Mouse (Mus musculus): ENCODE data around the gene Soga1. TPM values are rescaled to one million over a fixed set of nuclear protein-coding genes. Genes with fewer than 3 reads are reported as not detected.

Gene Soga1
- polyA plus RNA-seq, 2 experiments, result 1.6 to 1.8 TPM

GRCm38 (mm10) chr2:157059166-157059565 is 19.9 kb downstream of the Soga1 start:
- WGBS (ENCODE audit: insufficient replicate concordance), result 68% methylated on average over 8 of the region's 8 CpGs
- DNase-seq (ENCODE audit: low read depth in 3 of 3, low spot score in 3 of 3), result no peak
- H3K9ac ChIP-seq (replicated peaks), result no peak overlapping the region
- no peak overlapping the region for H3K4me3 ChIP-seq (ENCODE audit: insufficient read depth in 1 of 2, low read depth in 2 of 2, low read length in 2 of 2)
- no peak overlapping the region for H3K27ac ChIP-seq
- no peaks in the 10 kb centered on the region for H3K27me3 ChIP-seq (ENCODE audit: control insufficient read depth, insufficient read depth, low read length)
- no peak for ATAC-seq (ENCODE audit: insufficient read depth)
- H3K4me1 ChIP-seq (replicated peaks; ENCODE audit: control insufficient read depth in 2 of 2, insufficient read depth in 2 of 2, low read length in 1 of 2), result no peaks in the 10 kb centered on the region
- no peaks in the 10 kb centered on the region for H3K9me3 ChIP-seq (ENCODE audit: control insufficient read depth, low read length)
- no peak overlapping the region for H3K4me2 ChIP-seq (ENCODE audit: low read depth)
- TF ChIP-seq EP300 (IDR thresholded peaks at IDR 0.05; ENCODE audit: low read depth) (no peak), CTCF (IDR thresholded peaks at IDR 0.05; ENCODE audit: low read depth) (no peak)
- H3K36me3 ChIP-seq (replicated peaks; ENCODE audit: control insufficient read depth, insufficient read depth, low read depth), result no peaks in the 10 kb centered on the region

- Histone ChIP-seq H3K27me3 (ENCODE audit: control insufficient read depth, insufficient read depth, low read length) (no peaks in the 10 kb centered on the region), H3K27ac (no peak overlapping the region), H3K9me3 (ENCODE audit: control insufficient read depth, low read length) (no peaks in the 10 kb centered on the region), H3K36me3 (replicated peaks; ENCODE audit: control insufficient read depth, insufficient read depth, low read depth) (no peaks in the 10 kb centered on the region), H3K4me3 (ENCODE audit: insufficient read depth in 1 of 2, low read depth in 2 of 2, low read length in 2 of 2) (no peak overlapping the region), H3K4me2 (ENCODE audit: low read depth) (peak overlapping the region; percentile 24; the same call in 1 of the 2 replicates), H3K4me1 (replicated peaks; ENCODE audit: control insufficient read depth in 2 of 2, insufficient read depth in 2 of 2, low read length in 1 of 2) (no peaks in the 10 kb centered on the region), H3K9ac (replicated peaks) (no peak overlapping the region)
- 49% methylated on average over 18 of the region's 18 CpGs for WGBS (ENCODE audit: insufficient replicate concordance)
- ATAC-seq (ENCODE audit: insufficient read depth) (no peak), DNase-seq (ENCODE audit: low read depth in 3 of 3, low spot score in 3 of 3) (no peak)
- no peak for TF ChIP-seq CTCF (IDR thresholded peaks at IDR 0.05; ENCODE audit: low read depth)
- TF ChIP-seq EP300 (IDR thresholded peaks at IDR 0.05; ENCODE audit: low read depth), result no peak
These were observed 20.6 kb downstream of the Soga1 start for GRCm38 (mm10) chr2:157058342-157058998.

- H3K27me3 ChIP-seq (ENCODE audit: control insufficient read depth, insufficient read depth, low read length), result no peaks in the 10 kb centered on the region
- no peak overlapping the region for H3K27ac ChIP-seq
- TF ChIP-seq CTCF (IDR thresholded peaks at IDR 0.05; ENCODE audit: low read depth) (no peak), EP300 (IDR thresholded peaks at IDR 0.05; ENCODE audit: low read depth) (no peak)
- H3K9ac ChIP-seq (replicated peaks), result no peak overlapping the region
- no peaks in the 10 kb centered on the region for H3K4me1 ChIP-seq (replicated peaks; ENCODE audit: control insufficient read depth in 2 of 2, insufficient read depth in 2 of 2, low read length in 1 of 2)
- 71% methylated on average over 4 of the region's 4 CpGs for WGBS (ENCODE audit: insufficient replicate concordance)
- ATAC-seq (ENCODE audit: insufficient read depth) (no peak), DNase-seq (ENCODE audit: low read depth in 3 of 3, low spot score in 3 of 3) (no peak)
- no peaks in the 10 kb centered on the region for H3K36me3 ChIP-seq (replicated peaks; ENCODE audit: control insufficient read depth, insufficient read depth, low read depth)
- no peak overlapping the region for H3K4me2 ChIP-seq (ENCODE audit: low read depth)
- H3K4me3 ChIP-seq (ENCODE audit: insufficient read depth in 1 of 2, low read depth in 2 of 2, low read length in 2 of 2), result no peak overlapping the region
- H3K9me3 ChIP-seq (ENCODE audit: control insufficient read depth, low read length), result no peaks in the 10 kb centered on the region
These were observed 21.3 kb downstream of the Soga1 start for GRCm38 (mm10) chr2:157057758-157058157.

- Histone ChIP-seq H3K4me2 (ENCODE audit: low read depth) (no peak overlapping the region), H3K27me3 (ENCODE audit: control insufficient read depth, insufficient read depth, low read length) (no peaks in the 10 kb centered on the region), H3K36me3 (replicated peaks; ENCODE audit: control insufficient read depth, insufficient read depth, low read depth) (no peaks in the 10 kb centered on the region), H3K4me1 (replicated peaks; ENCODE audit: control insufficient read depth in 2 of 2, insufficient read depth in 2 of 2, low read length in 1 of 2) (no peaks in the 10 kb centered on the region), H3K9ac (replicated peaks) (no peak overlapping the region), H3K27ac (no peak overlapping the region), H3K4me3 (ENCODE audit: insufficient read depth in 1 of 2, low read depth in 2 of 2, low read length in 2 of 2) (no peak overlapping the region), H3K9me3 (ENCODE audit: control insufficient read depth, low read length) (no peaks in the 10 kb centered on the region)
- ATAC-seq (ENCODE audit: insufficient read depth) (no peak), DNase-seq (ENCODE audit: low read depth in 3 of 3, low spot score in 3 of 3) (no peak)
- 57% methylated on average over 3 of the region's 3 CpGs for WGBS (ENCODE audit: insufficient replicate concordance)
- TF ChIP-seq CTCF (IDR thresholded peaks at IDR 0.05; ENCODE audit: low read depth) (no peak), EP300 (IDR thresholded peaks at IDR 0.05; ENCODE audit: low read depth) (no peak)
These were observed 21.9 kb downstream of the Soga1 start for GRCm38 (mm10) chr2:157057186-157057585.

- no peak for DNase-seq (ENCODE audit: low read depth in 3 of 3, low spot score in 3 of 3)
- TF ChIP-seq EP300 (IDR thresholded peaks at IDR 0.05; ENCODE audit: low read depth) (no peak), CTCF (IDR thresholded peaks at IDR 0.05; ENCODE audit: low read depth) (no peak)
- no peaks in the 10 kb centered on the region for H3K27me3 ChIP-seq (ENCODE audit: control insufficient read depth, insufficient read depth, low read length)
- no peaks in the 10 kb centered on the region for H3K4me1 ChIP-seq (replicated peaks; ENCODE audit: control insufficient read depth in 2 of 2, insufficient read depth in 2 of 2, low read length in 1 of 2)
- 63% methylated on average over 6 of the region's 6 CpGs for WGBS (ENCODE audit: insufficient replicate concordance)
- H3K4me2 ChIP-seq (ENCODE audit: low read depth), result no peak overlapping the region
- no peak overlapping the region for H3K4me3 ChIP-seq (ENCODE audit: insufficient read depth in 1 of 2, low read depth in 2 of 2, low read length in 2 of 2)
- H3K36me3 ChIP-seq (replicated peaks; ENCODE audit: control insufficient read depth, insufficient read depth, low read depth), result no peaks in the 10 kb centered on the region
- no peaks in the 10 kb centered on the region for H3K9me3 ChIP-seq (ENCODE audit: control insufficient read depth, low read length)
- no peak for ATAC-seq (ENCODE audit: insufficient read depth)
- H3K27ac ChIP-seq, result no peak overlapping the region
- no peak overlapping the region for H3K9ac ChIP-seq (replicated peaks)
These were observed 23.3 kb downstream of the Soga1 start for GRCm38 (mm10) chr2:157055721-157056120.

Data from liver, embryonic 14.5 days (tissue).